Mouse (Mus musculus) testis, postnatal 14 days (tissue): ENCODE measurements around the gene N4bp2.
"Not testable (repeated sequence)": the region's sequence is repeated elsewhere in the genome, so short reads cannot be mapped to it uniquely, and the experiment has no call there.

ENCODE experiments used
- DNase-seq: peaks from one replicate; pipeline ENCODE4 v3.0.0; 2021; ENCODE audit warnings: low spot score

The N4bp2 gene

DNA sequence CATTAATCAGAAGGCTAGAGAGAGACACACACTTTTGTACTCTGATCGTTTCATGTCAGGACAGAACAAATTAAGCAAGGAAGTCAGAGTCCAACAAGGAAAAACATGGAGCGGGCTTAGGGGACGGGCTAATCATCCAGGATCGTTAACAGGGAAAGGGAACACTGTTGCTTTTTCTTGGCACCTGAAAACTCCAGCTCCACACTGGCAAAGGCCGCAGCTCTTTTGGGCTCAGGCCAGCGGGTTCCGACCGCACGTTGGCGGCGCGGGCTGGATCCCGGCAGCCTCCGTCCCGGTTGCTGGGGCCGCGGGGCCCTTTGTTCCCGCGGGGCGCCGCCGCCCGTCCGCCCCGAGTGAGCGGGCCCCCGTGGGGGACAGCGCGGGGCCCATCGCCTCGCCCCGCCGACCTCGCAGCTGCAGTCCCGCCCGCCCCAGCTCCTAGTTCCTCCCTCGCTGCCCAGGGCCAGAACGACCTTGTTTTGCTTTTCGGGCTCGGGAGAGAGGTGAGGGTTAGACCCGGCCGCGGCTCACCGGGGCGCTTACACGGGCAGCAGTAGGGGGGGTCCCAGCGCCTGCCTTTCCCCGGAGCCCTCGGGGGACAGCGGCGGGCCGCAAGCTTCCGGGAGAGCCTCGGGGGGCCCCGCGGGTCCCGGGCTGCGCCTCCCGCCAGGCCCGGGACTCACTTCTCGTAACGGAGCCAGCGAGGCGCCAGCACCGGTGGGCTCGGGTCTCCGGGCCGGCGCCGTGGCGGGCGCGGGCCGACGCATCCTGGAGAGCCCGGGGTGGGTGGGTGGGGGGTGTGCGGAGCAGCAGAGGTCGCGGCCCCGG, at the start of gene N4bp2:
Gene N4bp2, plus strand, starts transcription at position 434 of the 828 bp plus-strand sequence.
- DNase-seq = peak; percentile 83

DNA sequence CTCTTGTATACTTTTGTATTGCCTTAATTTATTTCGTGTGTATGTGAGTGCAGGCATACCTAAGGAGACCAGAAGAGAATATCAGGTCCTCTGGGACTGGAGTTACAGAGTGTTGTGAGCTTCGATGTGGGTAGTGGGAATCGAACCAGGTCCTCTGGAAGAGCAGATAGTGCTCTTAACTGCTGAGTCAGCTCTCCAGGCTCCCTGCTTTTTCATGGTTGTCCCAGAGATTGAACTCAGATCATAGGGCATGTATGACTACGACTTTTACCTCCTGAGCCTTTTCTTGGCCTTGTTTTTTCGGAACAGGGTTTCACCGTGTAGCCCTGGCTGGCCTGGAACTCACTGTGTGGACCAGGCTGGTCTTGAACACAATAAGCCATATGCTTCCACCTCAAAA, 48.2 kb upstream of the N4bp2 start:
- no peak for DNase-seq

DNA sequence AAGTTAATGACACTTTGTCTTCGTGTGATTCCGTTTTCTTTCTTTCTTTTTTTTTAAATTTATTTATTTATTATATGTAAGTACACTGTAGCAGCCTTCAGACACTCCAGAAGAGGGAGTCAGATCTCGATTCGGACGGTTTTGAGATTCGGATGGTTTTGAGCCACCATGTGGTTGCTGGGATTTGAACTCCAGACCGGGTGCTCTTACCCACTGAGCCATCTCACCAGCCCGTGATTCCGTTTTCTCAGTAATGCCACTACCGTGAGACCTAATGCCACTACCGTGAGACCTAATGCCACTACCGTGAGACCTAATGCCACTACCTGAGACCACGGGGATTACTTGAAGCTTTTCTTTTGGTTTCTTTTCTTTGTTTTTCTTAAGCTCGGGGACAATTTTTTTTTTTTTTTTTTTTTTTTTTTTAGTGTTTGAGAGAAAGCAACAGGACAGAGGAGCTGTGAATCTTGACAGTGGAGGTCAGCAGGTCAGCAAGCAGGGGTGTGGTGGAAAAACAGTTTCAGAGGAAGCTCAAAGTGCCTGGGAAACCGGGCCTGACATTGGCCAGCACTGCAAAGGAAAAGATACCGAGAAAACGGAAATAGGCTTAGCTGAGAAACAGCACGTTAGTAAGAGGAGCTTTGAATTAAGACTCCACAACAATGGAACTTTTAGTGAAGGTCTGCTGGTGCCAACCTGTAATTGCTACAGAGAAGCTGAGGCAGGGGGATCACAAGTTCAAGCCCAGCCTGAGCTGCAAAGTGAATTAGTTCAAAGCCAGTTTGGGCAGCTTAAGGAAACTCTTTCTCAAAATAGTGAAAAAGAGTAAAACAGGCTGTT, 46.0 kb upstream of the N4bp2 start:
- DNase-seq = no peak

DNA sequence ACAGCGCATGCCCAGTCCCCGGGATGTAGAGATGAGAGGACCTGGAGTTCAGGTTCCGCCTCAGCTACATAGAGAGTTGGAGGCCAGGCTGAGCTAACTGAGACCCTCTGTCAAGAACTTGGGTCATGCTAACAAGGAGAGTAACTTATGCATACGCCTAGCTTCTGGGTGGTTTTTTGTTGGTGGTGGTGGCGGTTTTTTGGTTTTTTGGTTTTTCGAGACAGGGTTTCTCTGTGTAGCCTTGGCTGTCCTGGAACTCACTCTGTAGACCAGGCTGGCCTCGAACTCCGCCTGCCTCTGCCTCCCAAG, 45.5 kb upstream of the N4bp2 start:
- not testable (repeated sequence) for DNase-seq

DNA sequence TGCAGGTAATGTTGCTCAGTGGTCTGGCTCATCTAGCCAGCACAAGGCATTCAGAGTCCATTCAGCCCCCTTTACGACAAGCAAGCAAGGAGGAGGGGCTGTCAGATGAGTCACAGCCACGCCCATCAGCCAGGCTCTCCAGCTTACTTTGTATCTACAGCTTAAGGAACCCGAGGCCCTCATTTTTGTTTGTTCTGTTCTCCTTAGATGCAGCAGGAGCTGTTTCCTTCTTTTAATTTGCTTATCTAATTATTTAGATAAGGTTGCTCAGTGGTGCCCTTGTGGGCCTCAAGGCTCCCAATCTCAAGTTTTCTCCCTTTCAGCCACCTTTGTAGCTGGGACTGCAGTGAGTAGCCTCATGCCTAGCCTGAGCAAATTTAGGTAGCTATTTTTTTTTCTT, 45.0 kb upstream of the N4bp2 start:
- DNase-seq = peak; percentile 71

DNA sequence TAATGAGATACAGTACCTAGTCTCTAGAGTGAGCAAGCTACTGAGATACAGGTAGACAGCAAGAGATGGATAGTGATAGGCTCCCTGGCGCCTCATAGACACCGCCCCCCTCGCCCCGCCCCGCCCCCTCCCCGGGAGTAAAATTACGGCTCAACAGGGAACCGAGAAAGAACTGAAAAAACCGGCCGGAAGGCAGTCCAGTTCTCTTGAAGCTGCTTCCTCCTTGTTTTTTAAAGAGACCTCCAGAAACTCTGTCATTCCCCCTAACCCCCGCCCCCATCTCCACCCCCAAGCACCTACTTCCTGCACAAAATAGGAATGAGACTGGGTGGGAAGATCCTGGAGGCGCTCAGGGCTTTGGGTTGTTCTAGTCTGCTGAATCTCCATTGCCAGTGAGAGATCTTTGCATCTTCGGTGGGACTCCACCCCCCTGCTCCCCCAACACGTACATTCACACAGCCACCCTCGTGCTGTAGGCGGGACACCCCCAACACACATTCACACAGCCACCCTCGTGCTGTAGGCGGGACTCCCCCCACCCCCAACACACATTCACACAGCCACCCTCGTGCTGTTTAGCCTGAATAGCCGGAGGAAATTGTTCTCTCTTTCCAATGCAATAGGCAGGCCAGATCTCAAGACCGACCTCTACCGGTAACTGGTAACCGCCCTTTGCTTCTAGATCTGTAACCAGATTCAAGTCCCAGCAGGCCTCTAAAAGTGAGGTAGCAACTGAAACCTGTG, 38.8 kb upstream of the N4bp2 start:
- DNase-seq = peak; percentile 57

DNA sequence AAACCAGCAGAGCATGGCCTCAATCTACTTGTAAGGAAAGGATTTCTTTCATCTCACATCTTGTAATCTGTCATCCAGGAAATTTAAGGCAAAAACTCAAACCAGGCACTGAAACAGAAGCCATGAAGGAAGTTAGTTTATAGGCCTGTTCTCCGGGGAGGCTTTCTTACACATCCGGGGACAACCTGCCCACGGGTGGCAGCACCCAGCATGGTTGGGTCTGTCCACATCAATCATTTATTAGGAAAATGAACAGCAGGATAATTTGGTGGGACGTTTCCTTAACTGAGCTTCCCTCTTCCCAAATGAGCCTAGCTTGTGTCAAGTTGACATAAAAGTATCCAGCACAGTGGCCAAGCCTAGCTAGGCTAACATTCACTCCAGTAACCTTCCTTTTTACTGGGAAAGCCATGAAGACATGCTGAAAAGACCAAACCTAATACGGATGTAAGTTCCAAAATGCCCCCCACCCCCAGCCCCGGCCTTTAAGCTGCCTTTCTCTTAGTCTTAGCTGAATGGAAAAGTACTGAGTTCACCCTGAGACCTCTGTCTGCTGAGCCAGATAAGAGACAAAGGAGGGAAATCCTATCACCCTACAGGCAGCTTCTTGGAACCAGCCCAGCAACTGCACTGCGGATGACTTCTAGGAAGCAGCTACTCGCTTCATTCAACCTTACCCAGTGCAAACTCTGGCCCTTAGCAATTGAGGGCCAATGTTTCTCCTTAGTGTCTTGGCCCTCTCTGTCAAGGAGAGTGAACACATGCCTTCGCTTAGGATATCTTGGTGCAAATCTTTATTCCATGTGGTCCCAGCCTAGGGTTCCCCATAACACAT, 31.9 kb upstream of the N4bp2 start:
- DNase-seq = no peak

DNA sequence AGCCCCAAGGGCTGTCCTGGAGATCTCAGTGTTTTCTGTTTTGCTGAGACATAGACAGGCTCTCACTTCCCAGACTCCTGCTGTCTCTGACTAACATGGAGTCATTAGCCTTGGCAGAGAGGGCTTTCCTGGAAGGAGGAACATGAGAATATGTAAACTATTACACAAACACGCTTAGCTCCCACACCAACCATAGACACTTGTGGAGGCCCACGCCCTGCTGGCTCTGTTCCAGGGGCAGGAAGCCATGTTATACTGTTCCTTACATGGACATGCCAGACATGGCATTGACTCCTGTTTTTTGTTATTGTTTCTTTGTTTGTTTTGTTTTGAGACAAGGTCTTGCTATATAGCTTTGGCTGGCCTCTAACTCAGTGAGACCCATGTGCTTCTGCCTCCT, 27.7 kb upstream of the N4bp2 start:
- DNase-seq = no peak

DNA sequence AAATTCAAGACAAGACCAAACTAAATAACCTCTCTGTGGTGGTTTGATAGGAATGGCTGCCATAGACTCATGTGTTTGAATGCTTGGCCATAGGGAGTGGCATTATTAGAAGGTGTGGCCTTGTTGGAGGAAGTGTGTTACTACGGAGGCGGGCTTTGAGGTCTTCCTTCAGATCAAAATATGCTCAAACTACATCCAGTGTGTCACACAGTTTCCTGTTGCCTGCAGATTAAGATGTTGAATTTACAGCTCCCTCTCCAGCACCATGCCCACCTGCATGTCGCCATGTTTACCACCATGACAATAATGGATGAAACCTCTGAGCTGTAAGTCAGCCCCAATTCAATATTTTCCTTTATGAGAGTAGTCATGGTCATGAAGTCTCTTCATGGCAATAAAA, 24.0 kb upstream of the N4bp2 start:
- no peak for DNase-seq

DNA sequence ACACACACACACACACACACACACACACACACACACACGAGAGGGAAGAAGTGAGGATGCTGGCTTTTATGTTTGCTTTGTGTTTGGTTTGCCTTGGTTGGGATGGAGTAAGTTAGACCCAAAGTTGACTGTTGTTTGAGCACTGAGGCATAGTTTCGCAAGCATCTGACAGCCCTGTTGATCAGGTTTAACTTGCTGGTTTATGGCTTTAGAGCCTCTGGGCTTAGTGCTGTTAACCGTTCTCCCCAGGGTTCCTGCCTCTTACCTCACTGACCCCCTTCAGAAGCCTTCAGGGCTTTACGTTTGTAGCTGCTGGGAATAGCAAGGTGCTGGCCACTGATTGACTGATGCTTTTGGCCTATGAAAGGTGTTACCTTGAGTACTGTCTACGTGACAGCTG, 16.4 kb upstream of the N4bp2 start:
- no peak for DNase-seq

DNA sequence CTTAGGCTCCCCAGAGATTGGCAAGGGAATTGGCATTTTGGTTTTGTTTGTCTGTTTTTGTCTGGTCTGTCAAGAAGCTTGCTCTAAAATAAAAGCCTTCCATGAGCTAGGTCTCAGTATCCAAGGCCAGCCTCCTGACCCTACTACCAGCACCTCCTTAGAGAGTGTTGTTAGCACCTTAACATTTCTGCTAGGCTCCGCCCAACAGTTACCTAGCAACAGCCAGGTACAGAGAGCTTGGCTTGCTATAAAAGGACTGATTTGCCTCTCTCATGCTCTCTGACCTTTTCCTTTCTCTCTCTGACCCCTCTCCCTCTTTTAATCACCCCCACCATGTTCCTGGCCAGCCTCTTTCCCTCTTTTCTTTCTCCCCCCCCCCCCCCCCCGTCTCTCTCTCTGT, 14.9 kb upstream of the N4bp2 start:
- DNase-seq = no peak

DNA sequence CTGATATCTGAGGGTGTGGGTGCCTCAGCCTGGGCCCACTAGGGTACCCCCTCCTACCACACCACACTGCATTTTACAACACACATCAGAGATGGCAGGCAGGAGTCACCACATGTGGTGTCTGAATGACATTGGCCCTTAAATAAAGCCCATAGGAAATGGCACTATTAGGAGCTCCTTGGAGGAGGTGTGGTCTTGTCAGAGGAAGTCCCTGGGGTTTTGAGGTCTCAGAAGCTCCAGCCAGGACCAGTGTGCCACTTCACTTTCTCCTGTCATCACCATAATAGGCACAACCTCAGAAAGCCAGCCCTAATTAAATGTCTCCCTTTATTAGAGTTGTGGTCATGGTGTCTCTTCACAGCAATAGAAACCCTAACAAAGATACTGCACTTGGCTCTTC, 14.4 kb upstream of the N4bp2 start:
- no peak for DNase-seq

DNA sequence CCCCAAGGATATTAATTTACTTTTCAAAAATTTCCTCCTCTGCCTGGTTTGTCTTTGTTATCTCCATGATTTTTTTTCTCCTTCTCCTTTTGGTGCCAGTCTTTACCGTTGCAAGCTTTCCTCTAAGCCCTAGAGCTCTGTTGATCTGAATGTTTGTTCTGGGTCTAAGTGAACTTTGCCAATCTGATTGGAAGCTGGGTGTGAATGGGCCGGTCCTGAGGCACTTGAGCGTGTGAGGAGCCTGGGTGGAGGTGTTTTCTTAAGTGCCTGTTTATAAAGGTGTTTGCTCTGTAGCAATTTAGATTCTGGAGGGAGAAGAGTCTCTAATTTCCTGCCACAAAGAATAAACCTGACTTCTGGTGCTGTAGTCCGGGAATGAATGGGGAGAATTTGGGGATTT, 11.3 kb upstream of the N4bp2 start:
- DNase-seq = no peak

DNA sequence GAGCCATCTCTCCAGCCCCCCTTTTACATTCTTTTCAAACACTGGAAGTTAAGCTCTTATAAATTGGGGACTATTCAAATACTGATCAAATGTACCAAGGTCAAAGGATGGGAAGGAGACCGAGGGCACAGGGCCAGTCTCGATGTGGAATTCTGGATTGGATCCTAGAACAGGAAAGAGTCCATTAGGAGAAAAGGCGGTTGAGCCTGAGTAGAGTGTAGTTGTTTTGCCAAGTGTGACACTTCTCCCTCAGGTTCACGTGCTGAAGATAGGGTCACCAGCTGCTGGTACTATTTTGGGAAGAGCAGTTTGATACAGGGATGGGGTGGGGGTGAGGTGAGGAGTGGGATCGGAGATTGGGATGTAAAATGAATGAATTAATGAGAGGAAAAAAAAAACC, 7.5 kb upstream of the N4bp2 start:
- DNase-seq = no peak

DNA sequence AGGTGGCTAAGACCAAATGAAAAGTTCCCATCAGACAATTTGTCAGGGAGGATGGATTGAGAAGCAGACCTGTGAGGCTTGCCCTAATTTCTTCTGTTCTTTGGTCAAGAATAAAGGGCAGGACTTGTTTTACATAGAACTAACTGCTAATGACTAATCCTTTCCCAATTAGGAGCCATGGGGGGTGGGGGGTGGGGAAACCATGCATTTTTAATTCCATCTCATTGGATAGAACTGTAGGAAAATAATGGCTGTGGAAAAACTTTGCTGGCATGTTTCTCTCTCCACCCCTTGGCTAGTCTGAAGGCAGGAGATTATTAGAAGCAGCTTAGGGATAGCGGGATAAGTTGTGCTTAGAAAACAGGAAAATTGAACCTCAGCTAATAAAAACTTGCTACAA, 6.2 kb upstream of the N4bp2 start:
- no peak for DNase-seq

DNA sequence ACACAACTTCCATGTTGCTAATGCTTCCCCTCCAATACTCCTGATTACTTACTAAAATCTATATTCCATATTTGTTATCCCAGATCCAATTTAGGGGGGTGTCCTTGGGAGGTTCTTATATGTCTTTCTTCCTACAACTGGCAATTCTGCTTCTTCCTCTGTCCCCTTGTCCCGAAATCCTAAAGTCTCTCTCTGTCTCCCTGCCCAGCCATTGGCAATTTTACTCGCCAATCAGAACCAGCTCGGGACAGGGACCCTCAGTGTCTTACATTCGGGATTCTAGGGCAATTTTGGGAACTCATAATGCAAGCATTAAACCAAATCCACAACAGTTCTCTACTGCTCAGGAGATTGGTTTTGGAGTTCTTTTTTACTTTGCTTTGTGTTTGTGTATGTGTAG, 3.3 kb upstream of the N4bp2 start:
- no peak for DNase-seq

DNA sequence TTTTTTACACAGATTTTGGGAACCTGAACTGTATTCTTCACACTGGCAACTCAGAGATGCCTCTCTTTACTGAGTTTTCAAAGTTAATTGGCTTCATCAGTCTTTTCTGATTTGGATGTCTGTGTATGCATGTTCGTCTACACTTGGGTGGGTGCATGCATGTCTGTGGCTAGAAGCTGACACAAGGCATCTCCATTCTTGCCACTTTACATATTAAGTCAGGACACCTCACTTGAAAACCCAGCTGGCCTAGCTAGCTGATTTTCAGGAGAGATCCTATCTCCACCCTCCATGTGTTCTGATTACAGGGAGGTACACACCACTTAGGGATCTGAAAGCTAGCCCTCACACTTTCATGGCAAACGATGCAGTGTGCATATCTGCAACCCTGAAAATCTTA, 2.7 kb upstream of the N4bp2 start:
- no peak for DNase-seq

DNA sequence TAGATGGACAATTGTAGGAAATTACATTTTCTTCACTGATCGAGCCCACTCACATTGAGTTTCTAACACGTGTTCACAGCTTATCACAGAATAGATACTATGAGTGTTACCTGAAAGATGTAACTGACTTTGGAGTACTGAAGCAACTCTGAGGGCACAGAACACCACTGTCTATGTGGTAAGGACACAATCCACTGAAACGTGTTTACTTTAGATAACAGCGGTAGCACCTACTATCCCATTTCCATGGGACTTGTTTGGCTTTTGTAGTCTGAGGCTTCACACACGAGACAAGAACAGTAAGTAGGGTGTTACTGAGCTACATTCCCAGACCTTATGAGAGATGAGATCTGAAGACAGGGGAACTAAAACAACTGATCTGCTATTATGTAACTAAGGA, 2.3 kb upstream of the N4bp2 start:
- DNase-seq = no peak

DNA sequence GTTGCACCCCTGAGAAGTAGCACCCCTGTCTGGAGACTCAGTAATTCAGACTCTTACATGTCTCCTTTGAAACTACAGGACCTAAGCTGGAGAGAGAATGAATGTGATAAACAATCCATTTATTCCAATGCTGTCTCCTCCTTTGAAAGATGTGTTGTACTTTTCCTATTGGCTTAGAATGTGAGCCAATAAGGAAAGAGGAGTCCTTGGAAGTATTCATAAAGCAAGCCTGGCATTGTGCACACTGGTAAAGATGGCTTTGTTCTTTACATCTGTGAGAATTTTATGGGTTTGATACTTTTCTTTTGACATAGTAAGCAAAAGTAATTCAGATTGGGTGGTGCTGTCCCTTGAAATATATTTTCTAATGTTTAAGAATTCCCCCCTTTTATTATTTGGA, 1.4 kb upstream of the N4bp2 start:
- no peak for DNase-seq

DNA sequence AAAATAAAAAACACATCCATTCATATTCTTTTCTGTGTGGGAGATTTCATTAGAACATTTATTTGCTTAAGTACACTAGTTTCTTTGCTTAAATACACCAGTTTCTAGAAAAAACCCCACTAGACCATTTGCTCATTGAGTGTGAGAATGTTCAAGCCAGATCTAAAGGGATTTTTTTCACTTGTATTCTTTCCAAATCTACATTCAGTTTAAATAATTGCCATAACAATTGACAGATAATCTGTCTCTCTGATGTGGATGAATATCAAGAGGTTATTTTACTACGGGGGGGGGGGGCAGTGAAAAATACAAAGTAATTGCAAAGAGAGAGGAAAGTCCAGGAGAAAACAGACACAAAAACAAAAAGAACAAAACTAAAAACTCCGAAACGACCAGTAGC, 635 bp upstream of the N4bp2 start:
- no peak for DNase-seq

DNA sequence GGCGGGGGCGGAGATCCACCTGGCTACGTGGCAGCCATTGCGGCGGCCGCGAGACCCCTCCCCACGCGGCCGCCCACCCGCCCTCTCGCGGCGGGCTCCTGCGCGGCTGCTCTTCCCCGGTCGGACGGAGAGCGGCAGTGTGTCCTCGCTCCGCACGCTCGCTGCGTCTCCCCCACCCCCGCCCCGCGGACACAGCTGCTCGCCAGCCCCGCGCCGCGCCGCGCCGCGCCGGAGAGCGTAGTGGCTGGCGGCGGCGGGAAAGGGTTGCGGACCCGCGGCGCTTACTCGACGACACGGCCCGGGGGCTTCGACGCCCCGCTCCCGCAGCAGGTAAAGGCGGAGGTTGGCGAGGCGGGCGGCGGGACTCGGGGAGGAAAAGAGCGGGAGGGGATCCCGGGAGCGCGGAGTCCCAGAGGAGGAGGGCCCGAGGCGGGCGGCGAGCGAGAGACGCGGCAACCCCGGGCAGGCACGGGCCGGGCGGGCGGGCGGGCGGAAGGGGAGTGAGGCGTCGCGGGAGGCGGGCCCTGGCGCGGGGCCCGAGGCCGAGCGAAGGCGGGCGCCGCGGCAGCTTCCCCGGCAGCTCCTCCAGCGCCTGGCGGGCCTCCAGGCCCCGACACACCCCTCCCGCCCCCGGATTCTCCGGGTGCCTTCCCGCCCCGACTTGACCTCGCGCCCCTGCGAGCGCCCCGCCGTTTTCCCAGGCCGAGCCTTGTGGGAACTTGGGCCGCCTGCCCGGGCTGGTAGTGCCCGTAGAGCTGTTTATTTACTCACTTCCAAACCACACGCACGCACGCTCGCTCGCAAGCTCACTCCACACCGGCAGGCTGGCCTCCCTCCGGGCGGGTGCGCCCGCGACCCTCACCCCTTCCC, 830 bp downstream of the N4bp2 start:
- peak; percentile 87 for DNase-seq
